ENCODE assay signal across 11 mouse cellular contexts in genomic region chr11:33104911-33105316, GRCm38 (mm10). TPM values are rescaled to one million over a fixed set of nuclear protein-coding genes. Genes with fewer than 3 reads are reported as not detected.
A peak's percentile ranks its signal among the peaks of the same experiment; 100 is the strongest.
DNase-seq lines count a peak whose midpoint lies in the region; ATAC-seq lines count a peak whose summit lies in the region.
"Had no signal": no experiment of that assay in that cellular context is flagged by ENCODE, and none has a peak within 500 bp of the region (broad histone marks: within the 10 kb centered on the region; RNA-seq: fewer than 3 reads in every experiment).

No protein-coding gene starts in this region.

- H3K4me2 ChIP-seq in hindbrain, embryonic 13.5 days, result no peak overlapping the region

- 35% methylated on average over 8 of the region's 8 CpGs for WGBS in hindbrain, embryonic 13.5 days
- WGBS in hindbrain, embryonic 10.5 days, result 72% methylated on average over 8 of the region's 8 CpGs

- H3K27me3 ChIP-seq in hindbrain, embryonic 13.5 days, result peaks cover 14% of the 10 kb centered on the region; the same call in 1 of the 2 replicates
- peaks cover 3% of the 10 kb centered on the region; the same call in 1 of the 2 replicates for H3K27me3 ChIP-seq in hindbrain, embryonic 10.5 days (ENCODE audit: insufficient read depth, poor library complexity, severe bottlenecking)

- no peak for DNase-seq in hindbrain, embryonic 10.5 days (ENCODE audit: low spot score)
- DNase-seq in MN1 (ENCODE audit: low spot score), result peak; percentile 26
- peak; percentile 66 for DNase-seq in NIH3T3 (ENCODE audit: low read depth)
- DNase-seq in lung, postnatal 10 days, result peak; percentile 84
- DNase-seq in right cerebral cortex, postnatal 14 days, result no peak
- no peak for DNase-seq in kidney, adult 8-10 months
- DNase-seq in kidney, postnatal 4 days, result no peak
- DNase-seq: kidney, postnatal 25 days had no signal

- H3K9me3 ChIP-seq in hindbrain, embryonic 13.5 days, result no peaks in the 10 kb centered on the region
- H3K9me3 ChIP-seq in hindbrain, embryonic 10.5 days, result no peaks in the 10 kb centered on the region

- no peak overlapping the region for H3K27ac ChIP-seq in hindbrain, embryonic 13.5 days
- H3K27ac ChIP-seq in hindbrain, embryonic 10.5 days, result no peak overlapping the region
- H3K27ac ChIP-seq: liver, embryonic 14.5 days had no signal

- H3K36me3 ChIP-seq in hindbrain, embryonic 13.5 days, result no peaks in the 10 kb centered on the region
- H3K36me3 ChIP-seq in hindbrain, embryonic 10.5 days, result no peaks in the 10 kb centered on the region

- no peak overlapping the region for H3K4me3 ChIP-seq in hindbrain, embryonic 13.5 days
- H3K4me3 ChIP-seq in hindbrain, embryonic 10.5 days, result no peak overlapping the region

- peaks cover 9% of the 10 kb centered on the region for H3K4me1 ChIP-seq in hindbrain, embryonic 13.5 days (replicated peaks)
- peaks cover 6% of the 10 kb centered on the region for H3K4me1 ChIP-seq in hindbrain, embryonic 10.5 days (replicated peaks)

- H3K9ac ChIP-seq in hindbrain, embryonic 13.5 days, result no peak overlapping the region
- H3K9ac ChIP-seq: liver, embryonic 14.5 days had no signal

- ATAC-seq in hindbrain, embryonic 13.5 days (ENCODE audit: low FRiP score), result peak; percentile 74
- ATAC-seq: activated CD4-positive, CD25-positive, alpha-beta regulatory T cell, adult 4 months had no signal

RNA-seq across cellular contexts. Expression of gene Fgf18, which starts 42.3 kb away (rescaled TPM):
- polyA plus RNA-seq in hindbrain, embryonic 13.5 days (2015; fragmentation: Nextera tagmentation; extraction: Ambion mirVana), result 4.8 and 5.0 TPM in 2 replicates
- 5.9 and 7.7 TPM in 2 replicates for polyA plus RNA-seq in hindbrain, embryonic 10.5 days (2016; fragmentation: Nextera tagmentation; extraction: Ambion mirVana)
- polyA plus RNA-seq: activated CD4-positive, CD25-positive, alpha-beta regulatory T cell, adult 4 months had no signal

RNA-seq across cellular contexts. Expression of gene Npm1, which starts 58.1 kb away (rescaled TPM):
- polyA plus RNA-seq in hindbrain, embryonic 13.5 days (2015; fragmentation: Nextera tagmentation; extraction: Ambion mirVana), result 542 and 556 TPM in 2 replicates
- 691 and 1,253 TPM in 2 replicates for polyA plus RNA-seq in hindbrain, embryonic 10.5 days (2016; fragmentation: Nextera tagmentation; extraction: Ambion mirVana)

Comparison
In these comparisons a context has a peak if more than half of its experiments do, and no peak if none do; other contexts are left out.
1. DNase-seq: peak in MN1 (single experiment), NIH3T3 (single experiment) and lung, postnatal 10 days (single experiment); none in hindbrain, embryonic 10.5 days (single experiment), right cerebral cortex, postnatal 14 days (single experiment), kidney, adult 8-10 months (0 of 2) and kidney, postnatal 4 days (0 of 2).